Mouse (Mus musculus) gastrocnemius, postnatal 25 days (tissue): ENCODE measurements around the gene Yif1b. TPM values are rescaled to one million over a fixed set of nuclear protein-coding genes. Genes with fewer than 3 reads are reported as not detected.

ENCODE experiments used
- DNase-seq: peaks from one replicate; pipeline ENCODE4 v3.0.0; 2022
- total RNA-seq, 2 experiments: library from RNA; stranded (reverse); gene quantifications; 1 replicate in 1 of 2; 2 replicates in 1 of 2; pipeline ENCODE4 v1.2.3; 2021

Yif1b gene
- total RNA-seq, 2 experiments from 2014 or later, result 44.8 to 47.6 TPM

DNA sequence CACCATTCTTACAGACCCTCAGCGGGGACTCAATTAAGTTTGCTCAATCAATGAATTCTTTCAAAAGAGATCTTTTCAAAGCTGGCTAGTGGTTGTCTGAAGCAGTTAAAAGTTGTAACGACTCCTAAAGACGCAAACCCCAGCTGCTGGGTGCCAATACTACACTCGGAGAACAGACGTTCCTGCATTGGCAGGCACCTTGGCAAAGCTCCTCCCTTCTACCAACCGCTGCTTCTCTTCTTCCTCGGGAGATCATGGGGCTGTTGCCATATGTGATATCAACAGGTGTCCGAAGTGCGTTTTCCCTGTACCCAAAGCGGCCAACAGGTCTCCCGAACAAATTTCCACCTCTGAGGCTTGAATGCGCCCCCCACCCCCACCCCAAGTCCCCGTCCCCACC is 42.7 kb downstream of the Yif1b start:
- no peak for DNase-seq

GRCm38 (mm10) chr7:29281201-29282073 is 43.3 kb downstream of the Yif1b start, which contains the start of gene Spint2:
TSS of gene Spint2 (minus strand) at chr7:29281912.
- peak; percentile 24 for DNase-seq

DNA sequence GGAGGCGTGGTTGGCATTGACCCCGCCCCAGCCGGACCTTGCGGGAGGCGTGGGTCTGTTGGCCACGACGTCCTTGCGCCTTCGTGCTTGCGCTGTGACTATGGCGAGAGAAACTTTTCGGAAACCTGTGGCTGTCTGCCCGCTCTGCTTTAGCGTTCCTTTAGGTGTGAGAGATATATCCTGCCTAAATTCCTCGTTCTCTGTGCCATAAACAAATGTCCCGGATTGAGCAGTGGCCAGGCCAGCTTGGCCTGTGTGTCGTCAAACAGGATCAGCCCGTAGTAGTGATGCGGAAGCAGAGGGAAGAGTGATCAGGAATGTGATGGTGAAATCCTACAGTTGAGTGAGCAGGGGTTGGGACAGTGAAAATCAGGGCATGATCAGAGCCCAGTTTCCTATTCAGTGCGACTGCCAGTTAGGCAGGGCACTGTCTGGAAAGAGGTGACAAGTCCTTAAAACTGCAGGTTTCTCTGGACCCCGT is 44.0 kb downstream of the Yif1b start:
- DNase-seq, result peak; percentile 36

DNA sequence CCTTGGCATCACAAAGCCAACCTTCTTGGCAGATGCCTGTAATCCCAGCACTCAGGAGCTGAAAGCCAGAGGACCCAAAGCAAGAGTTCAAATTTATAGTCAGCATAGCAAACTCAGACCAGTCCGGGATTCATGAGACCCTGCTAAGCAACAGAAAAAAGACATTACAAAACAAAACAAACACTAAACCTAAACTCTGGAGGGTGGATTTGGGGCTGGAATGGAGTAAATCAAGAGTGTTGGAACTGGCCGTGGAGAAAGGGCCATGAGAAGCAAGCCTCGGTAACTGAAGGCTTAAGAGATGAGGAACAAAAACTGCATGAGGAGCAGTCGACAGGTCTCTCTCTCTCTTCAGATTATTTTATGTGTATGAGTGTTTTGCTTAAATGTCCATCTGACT is 45.7 kb downstream of the Yif1b start:
- no peak for DNase-seq

- DNase-seq, result no peak
Observed at GRCm38 (mm10) chr7:29284523-29284922, 46.4 kb downstream of the Yif1b start.

DNA sequence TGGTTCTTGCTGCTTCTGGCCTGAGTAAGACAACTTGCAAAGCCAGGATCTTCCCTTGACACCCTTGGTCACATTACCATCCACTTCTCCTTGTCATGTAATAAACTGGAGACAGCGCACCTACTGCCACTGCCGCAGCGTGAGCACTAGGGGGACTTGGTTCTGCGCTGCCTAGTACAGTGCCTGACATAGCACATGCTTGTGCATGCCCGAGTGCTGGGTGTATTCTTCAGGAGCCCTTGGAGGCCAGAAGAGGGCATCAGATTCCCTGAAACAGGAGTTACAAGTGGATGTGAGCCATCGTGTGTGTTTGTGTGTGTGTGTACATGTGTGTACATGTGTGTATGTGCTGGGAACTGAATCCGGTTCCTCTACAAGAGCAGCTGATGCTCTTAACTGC is 49.4 kb downstream of the Yif1b start:
- DNase-seq, result no peak

GRCm38 (mm10) chr7:29288079-29288478 is 50.0 kb downstream of the Yif1b start:
- no peak for DNase-seq

DNA sequence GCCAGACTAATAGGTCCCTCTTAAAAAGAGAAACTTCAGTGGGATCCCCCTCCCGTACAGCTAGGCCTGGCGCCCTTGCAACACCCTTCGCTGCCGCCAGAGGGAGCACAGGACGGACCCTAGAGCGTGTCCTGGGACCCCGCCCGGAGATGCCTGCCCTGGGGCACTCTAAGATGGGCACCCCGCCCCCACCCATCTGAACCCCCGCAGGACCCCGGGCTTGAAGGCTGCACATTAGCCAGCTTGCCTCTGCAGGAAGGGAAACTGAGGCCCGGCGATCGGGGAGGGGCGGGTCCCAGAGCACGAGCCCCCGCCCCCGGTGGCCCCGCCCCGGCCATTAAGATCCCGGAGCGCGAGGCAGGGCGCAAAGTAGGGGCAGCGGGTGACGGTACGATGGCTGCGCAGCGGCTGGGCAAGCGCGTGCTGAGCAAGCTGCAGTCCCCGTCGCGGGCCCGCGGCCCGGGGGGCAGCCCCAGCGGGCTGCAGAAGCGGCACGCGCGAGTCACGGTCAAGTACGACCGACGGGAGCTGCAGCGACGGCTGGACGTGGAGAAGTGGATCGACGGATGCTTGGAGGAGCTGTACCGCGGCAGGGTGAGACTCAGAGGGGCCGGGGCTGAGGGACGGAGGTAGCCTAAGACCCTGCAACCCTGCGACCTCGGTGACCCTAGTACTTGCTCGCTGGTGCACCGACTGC is 51.0 kb downstream of the Yif1b start, which contains the start of gene Ppp1r14a:
TSS of gene Ppp1r14a (plus strand) at position 367 of the 697 bp plus-strand sequence.
- DNase-seq, result peak; percentile 66

DNA sequence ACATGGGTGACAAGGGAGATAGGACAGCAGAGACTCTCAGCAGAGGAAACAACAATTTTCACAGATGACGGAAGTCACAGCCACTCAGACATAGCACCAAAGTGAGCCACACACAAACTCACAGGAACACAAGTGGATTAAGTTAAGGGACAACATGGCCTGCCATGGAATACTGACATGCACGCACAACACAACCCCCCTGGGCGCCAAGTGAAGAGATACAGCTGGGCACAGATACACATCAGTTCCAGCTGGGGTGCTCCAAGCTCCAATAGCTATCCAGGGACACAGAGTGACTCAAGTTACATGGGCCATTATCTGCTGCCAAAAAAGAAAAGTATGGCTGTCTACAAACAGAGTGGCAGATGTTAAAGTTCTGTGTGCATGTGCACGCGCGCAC is 51.7 kb downstream of the Yif1b start:
- no peak for DNase-seq

DNA sequence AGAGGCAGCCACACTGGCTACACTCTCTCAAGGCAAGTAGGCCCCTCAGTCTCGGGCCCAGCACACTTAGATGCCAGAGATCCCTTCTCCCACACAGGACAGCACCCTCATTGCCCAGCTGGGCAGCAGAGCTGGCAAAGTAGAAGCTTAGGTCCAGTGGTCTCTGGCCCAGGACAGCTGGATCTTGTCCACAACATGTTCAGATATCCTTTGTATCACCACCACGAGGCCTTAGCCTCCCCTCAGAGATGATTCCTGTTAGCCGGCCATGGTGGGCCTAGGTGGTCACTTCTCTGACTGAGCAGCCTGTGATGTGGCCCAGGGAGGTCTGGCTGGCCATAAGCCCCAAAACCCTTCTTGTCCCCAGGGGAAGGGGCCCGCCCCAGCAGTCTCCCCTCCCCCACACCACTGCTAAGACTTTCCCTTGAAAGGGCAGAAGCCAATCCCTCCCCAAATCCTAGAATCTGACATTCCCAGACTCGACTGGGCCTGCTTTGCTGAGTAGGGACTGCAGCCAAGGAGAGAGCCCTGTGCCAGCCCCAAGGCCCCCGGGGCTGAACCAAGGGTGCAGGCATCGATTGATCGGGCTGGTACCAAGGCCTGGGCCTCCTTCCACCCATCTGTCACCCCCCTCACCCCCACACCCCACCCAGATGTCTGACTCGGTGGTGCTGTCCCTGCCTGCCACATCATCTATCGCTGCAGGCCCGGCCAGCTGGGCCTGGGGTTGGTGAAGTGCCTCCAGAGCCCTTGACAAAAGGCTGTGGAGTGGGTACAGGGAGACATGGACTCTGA is 52.8 kb downstream of the Yif1b start:
- DNase-seq, result peak; percentile 34

DNA sequence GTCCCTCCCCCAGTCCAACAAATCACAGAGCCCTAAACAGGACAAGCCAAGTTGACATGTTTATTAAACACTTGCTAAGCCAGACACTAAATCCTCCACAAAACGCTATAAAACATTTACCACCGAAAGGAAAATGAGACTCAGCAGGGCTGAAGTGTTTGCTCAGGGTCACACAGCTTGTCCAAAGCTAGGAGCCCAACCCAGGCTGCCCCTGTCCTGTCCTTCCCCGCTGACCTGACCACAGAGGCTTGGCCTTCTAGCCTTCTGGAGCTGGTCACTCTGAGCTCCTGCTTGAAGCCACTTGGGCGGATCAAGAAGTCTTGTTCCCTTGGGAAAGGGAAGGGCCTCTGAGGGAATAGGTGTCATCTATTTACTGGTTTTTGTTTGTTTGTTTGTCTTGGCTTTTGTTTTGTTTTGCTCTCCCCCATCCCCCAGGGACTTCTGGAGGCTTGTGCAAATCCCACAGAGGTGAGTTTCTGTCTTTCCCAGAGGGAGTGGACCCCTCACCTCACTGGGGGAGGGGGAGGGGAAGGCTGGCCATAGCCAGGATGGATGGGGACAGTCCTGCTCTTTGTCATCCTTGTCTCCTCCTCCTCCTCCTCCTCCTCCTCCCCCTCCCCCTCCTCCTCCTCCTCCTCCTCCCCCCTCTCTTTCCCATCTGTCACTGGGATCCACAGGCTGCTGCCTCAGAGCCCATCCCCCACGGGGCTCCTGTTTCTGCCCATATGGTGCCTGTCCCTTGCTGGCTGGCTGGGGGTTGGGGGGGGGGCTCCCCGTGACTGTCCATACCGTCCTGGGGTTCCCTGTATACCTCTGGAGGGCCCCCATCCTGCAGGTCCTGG is 53.7 kb downstream of the Yif1b start:
- DNase-seq, result no peak

DNA sequence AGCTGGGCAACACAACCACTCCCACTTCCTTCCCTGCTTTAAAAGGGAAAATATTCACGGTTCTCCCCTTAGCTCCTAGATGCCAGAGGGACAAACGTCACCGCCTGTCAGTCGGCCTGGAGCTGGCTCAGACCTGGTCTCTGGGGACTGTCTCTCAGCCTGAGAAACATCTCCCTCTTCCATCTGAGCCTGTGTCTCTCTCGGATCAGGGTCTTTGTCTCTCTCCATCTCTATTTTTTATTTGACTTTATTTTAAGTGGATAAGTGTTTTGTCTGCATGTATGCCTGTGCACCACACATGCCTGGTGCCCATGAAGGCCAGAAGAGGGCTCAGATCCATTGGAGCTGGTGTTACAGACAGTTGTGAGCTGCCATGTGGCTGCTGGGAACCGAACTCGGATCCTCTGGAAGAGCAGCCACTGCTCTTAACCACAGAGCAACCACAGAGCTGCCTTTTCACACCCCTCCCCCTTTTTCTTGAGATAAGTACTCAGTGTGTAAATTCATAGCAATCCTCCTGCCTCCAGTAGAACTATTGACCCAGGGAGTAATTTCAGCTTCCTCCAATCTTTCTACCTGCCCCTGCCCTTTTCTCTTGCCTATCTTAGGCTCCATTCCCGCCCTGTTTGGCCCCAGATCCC is 54.4 kb downstream of the Yif1b start:
- DNase-seq, result peak; percentile 49

DNA sequence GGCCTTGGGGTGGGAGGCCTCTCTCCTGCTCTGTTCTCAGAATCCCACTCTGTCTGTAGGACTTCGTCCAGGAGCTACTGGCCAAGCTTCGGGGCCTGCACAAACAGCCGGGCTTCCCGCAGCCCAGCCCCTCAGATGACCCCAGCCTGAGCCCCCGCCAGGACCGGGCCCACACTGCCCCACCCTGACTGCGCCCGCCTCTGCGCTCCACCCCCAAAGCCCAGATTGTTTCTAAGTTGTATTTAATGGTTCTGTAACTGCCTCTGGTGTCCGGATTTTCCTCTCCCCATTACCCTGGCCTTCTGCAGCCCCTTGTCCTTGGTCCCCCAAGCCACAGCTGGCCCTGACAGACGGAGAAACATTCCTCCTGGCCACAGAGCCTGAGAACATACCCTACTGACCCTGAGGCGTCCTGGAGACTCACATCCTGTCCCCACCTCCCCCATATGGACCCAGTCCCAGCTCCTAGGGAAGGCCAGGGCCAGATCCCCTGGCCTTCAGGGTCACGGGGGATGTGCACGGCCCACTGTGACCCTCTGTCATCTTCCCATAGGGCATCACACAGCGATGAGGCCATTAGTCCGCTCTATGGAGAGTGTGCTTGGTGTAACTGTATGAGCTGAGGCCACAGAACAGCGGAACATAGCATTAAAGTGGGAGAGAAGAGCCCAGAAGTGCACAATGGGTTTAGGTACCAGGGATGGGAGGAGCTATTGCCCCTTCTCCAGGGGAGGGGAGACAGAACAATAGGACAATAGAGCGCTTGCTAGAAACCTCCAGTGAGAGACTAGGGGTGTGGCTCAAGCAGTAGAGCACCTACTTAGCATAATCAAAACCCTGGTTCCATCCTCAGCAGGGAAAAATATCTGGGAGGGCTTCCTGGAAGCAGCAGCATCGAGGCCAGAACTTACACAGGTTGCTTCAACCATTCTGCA is 55.3 kb downstream of the Yif1b start:
- peak; percentile 48 for DNase-seq

- no peak for DNase-seq
Observed at GRCm38 (mm10) chr7:29294111-29294761, 56.1 kb downstream of the Yif1b start.

DNA sequence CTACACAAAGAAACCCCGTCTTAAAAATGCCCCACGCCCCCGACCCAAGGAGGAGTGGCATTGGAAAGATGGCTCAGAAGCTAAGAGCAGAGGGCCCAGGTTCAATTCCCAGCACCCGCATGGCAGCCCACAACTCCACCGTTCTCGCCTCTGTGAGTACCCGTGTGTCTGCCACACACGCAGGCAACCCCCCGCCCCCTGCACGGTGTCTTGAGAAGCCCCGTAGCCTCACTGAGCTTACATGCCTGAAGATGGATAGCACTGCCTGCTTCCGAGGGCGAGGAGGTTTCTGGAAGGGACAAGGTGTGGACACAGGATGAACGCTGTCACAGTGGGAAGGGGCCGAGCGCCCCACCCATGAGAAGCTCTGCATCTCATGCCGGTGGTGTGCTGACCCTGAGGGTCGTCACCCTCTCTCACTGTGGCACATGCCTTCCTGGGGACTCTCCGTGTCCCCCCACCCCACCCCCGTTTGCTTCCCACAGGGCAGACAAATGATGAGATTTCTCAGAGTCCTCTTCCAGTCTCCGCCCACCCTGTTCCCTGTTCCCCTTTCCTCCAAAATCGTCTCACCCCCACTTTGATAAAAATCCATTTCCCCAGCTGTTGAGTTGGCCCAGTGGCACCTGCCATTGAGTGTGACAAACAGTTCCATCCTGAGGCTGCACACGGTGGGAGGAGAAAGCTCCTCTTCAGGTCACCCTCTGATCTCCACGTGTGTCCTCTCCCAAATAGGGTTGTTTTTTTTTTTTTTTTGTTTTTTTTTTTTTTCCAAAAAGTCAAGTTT is 57.9 kb downstream of the Yif1b start:
- DNase-seq, result no peak

- DNase-seq, result peak; percentile 46
Observed at GRCm38 (mm10) chr7:29296998-29297397, 58.9 kb downstream of the Yif1b start.
